Mouse (Mus musculus) layer of hippocampus, adult 11-12 months (tissue): ENCODE data around the gene Mrpl45.
"Not testable (repeated sequence)": the region's sequence is repeated elsewhere in the genome, so short reads cannot be mapped to it uniquely, and the experiment has no call there.

Experiments used
- DNase-seq: peaks from one replicate; pipeline ENCODE4 v3.0.0; 2022; ENCODE audit warnings: low spot score

Gene Mrpl45

GRCm38 (mm10) chr11:97296542-97296941, 19.0 kb upstream of the Mrpl45 start:
- no peak for DNase-seq

GRCm38 (mm10) chr11:97299939-97300338, 15.6 kb upstream of the Mrpl45 start:
- DNase-seq, result no peak

- no peak for DNase-seq
These were observed 14.1 kb upstream of the Mrpl45 start for GRCm38 (mm10) chr11:97301406-97301805.

- no peak for DNase-seq
These were observed 13.2 kb upstream of the Mrpl45 start for GRCm38 (mm10) chr11:97302231-97302781.

GRCm38 (mm10) chr11:97304631-97305030, 10.9 kb upstream of the Mrpl45 start:
- no peak for DNase-seq

- DNase-seq, result no peak
These were observed 8.0 kb upstream of the Mrpl45 start for GRCm38 (mm10) chr11:97307294-97308069.

GRCm38 (mm10) chr11:97308806-97309450, 6.6 kb upstream of the Mrpl45 start:
- DNase-seq, result no peak

GRCm38 (mm10) chr11:97309451-97309836, 6.1 kb upstream of the Mrpl45 start:
- peak; percentile 58 for DNase-seq

GRCm38 (mm10) chr11:97309911-97310571, 5.5 kb upstream of the Mrpl45 start:
- peak; percentile 82 for DNase-seq

GRCm38 (mm10) chr11:97310895-97311631, 4.5 kb upstream of the Mrpl45 start:
- no peak for DNase-seq

- DNase-seq, result not testable (repeated sequence)
These were observed 2.6 kb upstream of the Mrpl45 start for GRCm38 (mm10) chr11:97312871-97313270.

- DNase-seq, result no peak
These were observed 1.4 kb upstream of the Mrpl45 start for GRCm38 (mm10) chr11:97314110-97314509.

GRCm38 (mm10) chr11:97314751-97315503, 589 bp upstream of the Mrpl45 start:
- DNase-seq, result no peak

GRCm38 (mm10) chr11:97321197-97321596, 5.7 kb downstream of the Mrpl45 start:
- no peak for DNase-seq

GRCm38 (mm10) chr11:97321894-97322600, 6.5 kb downstream of the Mrpl45 start:
- not testable (repeated sequence) for DNase-seq

GRCm38 (mm10) chr11:97325224-97325623, 9.7 kb downstream of the Mrpl45 start:
- no peak for DNase-seq

GRCm38 (mm10) chr11:97328148-97328547, 12.6 kb downstream of the Mrpl45 start:
- peak; percentile 53 for DNase-seq

GRCm38 (mm10) chr11:97330315-97330714, 14.8 kb downstream of the Mrpl45 start:
- DNase-seq, result no peak

- no peak for DNase-seq
These were observed 16.0 kb downstream of the Mrpl45 start for GRCm38 (mm10) chr11:97331231-97332190.
